ENCODE assay signal across 10 mouse cellular contexts in genomic region chr1:193496265-193497183, GRCm38 (mm10).
DNase-seq lines count a peak whose midpoint lies in the region; ATAC-seq lines count a peak whose summit lies in the region.
"Had no signal": no experiment of that assay in that cellular context is flagged by ENCODE, and none has a peak within 500 bp of the region (broad histone marks: within the 10 kb centered on the region; RNA-seq: fewer than 3 reads in every experiment).

No protein-coding gene starts in this region.

- H3K9me3 ChIP-seq in midbrain, embryonic 13.5 days: no peaks in the 10 kb centered on the region
- H3K9me3 ChIP-seq in midbrain, embryonic 16.5 days (replicated peaks; ENCODE audit: control insufficient read depth, low read length, poor library complexity, severe bottlenecking): no peaks in the 10 kb centered on the region
- no peaks in the 10 kb centered on the region for H3K9me3 ChIP-seq in hindbrain, embryonic 12.5 days (replicated peaks)
- H3K9me3 ChIP-seq in neural tube, embryonic 13.5 days: no peaks in the 10 kb centered on the region

- WGBS in midbrain, embryonic 13.5 days: 23% methylated on average over 9 of the region's 9 CpGs
- 26% methylated on average over 9 of the region's 9 CpGs for WGBS in midbrain, embryonic 16.5 days
- 34% methylated on average over 9 of the region's 9 CpGs for WGBS in hindbrain, embryonic 12.5 days
- 23% methylated on average over 9 of the region's 9 CpGs for WGBS in neural tube, embryonic 13.5 days

- peak; percentile 63 for ATAC-seq in midbrain, embryonic 13.5 days
- no peak for ATAC-seq in midbrain, embryonic 16.5 days
- ATAC-seq in hindbrain, embryonic 12.5 days (ENCODE audit: low FRiP score): peak; percentile 54; the same call in 1 of the 2 replicates
- ATAC-seq in neural tube, embryonic 13.5 days (ENCODE audit: low read depth): peak; percentile 40; the same call in 1 of the 2 replicates

- H3K4me1 ChIP-seq in midbrain, embryonic 13.5 days (replicated peaks): peaks cover 16% of the 10 kb centered on the region
- H3K4me1 ChIP-seq in midbrain, embryonic 16.5 days (ENCODE audit: control insufficient read depth, insufficient read depth, low read length): peaks cover 4% of the 10 kb centered on the region; the same call in 1 of the 2 replicates
- H3K4me1 ChIP-seq in hindbrain, embryonic 12.5 days: peaks cover 10% of the 10 kb centered on the region
- H3K4me1 ChIP-seq in neural tube, embryonic 13.5 days (replicated peaks): peaks cover 8% of the 10 kb centered on the region

- H3K4me2 ChIP-seq in midbrain, embryonic 13.5 days (replicated peaks): no peak overlapping the region
- H3K4me2 ChIP-seq in midbrain, embryonic 16.5 days (ENCODE audit: low read length): no peak overlapping the region
- H3K4me2 ChIP-seq in hindbrain, embryonic 12.5 days (replicated peaks): no peak overlapping the region
- no peak overlapping the region for H3K4me2 ChIP-seq in neural tube, embryonic 13.5 days

- peak; percentile 33 to 44 for DNase-seq in cerebellum, postnatal 10 days
- DNase-seq in cerebellum, adult 8-10 months: no peak
- DNase-seq in right cerebral cortex, postnatal 10 days (ENCODE audit: low spot score in 2 of 2): no peak
- DNase-seq in heart, postnatal 4 days: no peak
- DNase-seq: lung, postnatal 4 days; right cerebral cortex, postnatal 4 days had no signal

- H3K36me3 ChIP-seq in midbrain, embryonic 13.5 days: no peaks in the 10 kb centered on the region
- H3K36me3 ChIP-seq in midbrain, embryonic 16.5 days (ENCODE audit: control insufficient read depth, insufficient read depth, low read length): no peaks in the 10 kb centered on the region
- no peaks in the 10 kb centered on the region for H3K36me3 ChIP-seq in hindbrain, embryonic 12.5 days
- no peaks in the 10 kb centered on the region for H3K36me3 ChIP-seq in neural tube, embryonic 13.5 days

- H3K9ac ChIP-seq in midbrain, embryonic 13.5 days (replicated peaks): no peak overlapping the region
- H3K9ac ChIP-seq in midbrain, embryonic 16.5 days (ENCODE audit: low read depth, low read length): no peak overlapping the region
- H3K9ac ChIP-seq in hindbrain, embryonic 12.5 days: no peak overlapping the region
- no peak overlapping the region for H3K9ac ChIP-seq in neural tube, embryonic 13.5 days

- H3K27me3 ChIP-seq in midbrain, embryonic 13.5 days: no peaks in the 10 kb centered on the region
- H3K27me3 ChIP-seq in midbrain, embryonic 16.5 days (ENCODE audit: control insufficient read depth, insufficient read depth, low read depth, low read length): no peaks in the 10 kb centered on the region
- no peaks in the 10 kb centered on the region; the same call in 1 of the 2 replicates for H3K27me3 ChIP-seq in hindbrain, embryonic 12.5 days
- H3K27me3 ChIP-seq in neural tube, embryonic 13.5 days: no peaks in the 10 kb centered on the region

- no peak overlapping the region for H3K4me3 ChIP-seq in midbrain, embryonic 13.5 days (replicated peaks)
- H3K4me3 ChIP-seq in midbrain, embryonic 16.5 days (ENCODE audit: low read depth, low read length): no peak overlapping the region
- no peak overlapping the region for H3K4me3 ChIP-seq in hindbrain, embryonic 12.5 days
- no peak overlapping the region for H3K4me3 ChIP-seq in neural tube, embryonic 13.5 days

- H3K27ac ChIP-seq in midbrain, embryonic 13.5 days: 0 out of 2 replicates have a peak overlapping the region, but pooled peaks have one; percentile 19
- H3K27ac ChIP-seq in midbrain, embryonic 16.5 days (ENCODE audit: low read length): no peak overlapping the region
- H3K27ac ChIP-seq in hindbrain, embryonic 12.5 days: 0 out of 2 replicates have a peak overlapping the region, but pooled peaks have one; percentile 24
- H3K27ac ChIP-seq in neural tube, embryonic 13.5 days (replicated peaks): no peak overlapping the region

Comparison
In these comparisons a context has a peak if more than half of its experiments do, and no peak if none do; other contexts are left out.
1. DNase-seq: peak in cerebellum, postnatal 10 days (2 of 2); none in cerebellum, adult 8-10 months (single experiment), right cerebral cortex, postnatal 10 days (0 of 2) and heart, postnatal 4 days (single experiment).
2. H3K27ac ChIP-seq: peak in midbrain, embryonic 13.5 days (single experiment) and hindbrain, embryonic 12.5 days (single experiment); none in midbrain, embryonic 16.5 days (single experiment) and neural tube, embryonic 13.5 days (single experiment).